Mouse (Mus musculus) kidney, postnatal 36 days (tissue): ENCODE data around the gene Spin1.
"Not testable (repeated sequence)": the region's sequence is repeated elsewhere in the genome, so short reads cannot be mapped to it uniquely, and the experiment has no call there.

Experiments used
- DNase-seq, 2 experiments: peaks; one replicate each; pipeline ENCODE4 v3.0.0; 2021 to 2022; ENCODE audit warnings: mixed read lengths in 2 of 2

The Spin1 gene

DNA sequence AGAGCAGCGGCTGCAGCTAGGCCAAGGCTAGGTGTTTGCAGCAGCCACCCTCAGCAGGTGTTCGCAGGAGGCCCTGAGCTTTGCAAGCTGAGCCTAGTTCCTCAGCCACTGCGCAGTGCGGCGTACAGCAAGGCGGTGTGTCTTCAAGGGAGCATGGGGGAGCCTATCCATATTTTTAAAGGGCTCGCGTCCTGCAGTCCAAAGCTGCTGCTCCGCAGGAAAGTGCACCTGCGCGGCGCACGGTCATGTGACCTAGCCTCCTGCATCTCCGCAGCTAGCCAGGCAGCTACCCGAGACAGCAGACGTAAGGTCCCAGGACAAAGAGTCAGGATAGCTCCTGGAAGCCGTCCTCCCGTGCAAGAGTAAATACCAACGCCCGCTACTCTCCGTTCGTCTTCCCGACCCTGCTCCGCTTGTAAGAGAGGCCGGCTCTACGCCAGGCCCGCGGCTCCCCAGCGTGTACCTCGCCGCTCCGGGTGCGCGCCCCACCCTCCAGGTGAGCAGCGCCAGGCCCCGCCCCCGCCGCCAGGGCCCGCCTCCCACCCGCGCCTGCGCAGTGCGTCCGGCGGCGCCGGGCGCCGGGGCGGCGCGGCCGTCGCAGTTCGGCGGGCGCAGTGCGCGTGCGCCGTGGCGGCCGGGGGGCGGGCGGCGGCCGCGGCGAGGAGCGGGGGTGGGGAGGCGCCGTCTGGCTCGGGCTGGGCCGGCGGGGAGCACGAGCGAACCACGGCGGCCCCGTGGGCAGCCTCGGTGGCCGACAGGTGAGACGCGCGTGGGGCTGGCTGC, at the start of gene Spin1:
Gene Spin1, plus strand, starts transcription at position 648 of the 783 bp plus-strand sequence.
- DNase-seq = peak; percentile 83 to 93

DNA sequence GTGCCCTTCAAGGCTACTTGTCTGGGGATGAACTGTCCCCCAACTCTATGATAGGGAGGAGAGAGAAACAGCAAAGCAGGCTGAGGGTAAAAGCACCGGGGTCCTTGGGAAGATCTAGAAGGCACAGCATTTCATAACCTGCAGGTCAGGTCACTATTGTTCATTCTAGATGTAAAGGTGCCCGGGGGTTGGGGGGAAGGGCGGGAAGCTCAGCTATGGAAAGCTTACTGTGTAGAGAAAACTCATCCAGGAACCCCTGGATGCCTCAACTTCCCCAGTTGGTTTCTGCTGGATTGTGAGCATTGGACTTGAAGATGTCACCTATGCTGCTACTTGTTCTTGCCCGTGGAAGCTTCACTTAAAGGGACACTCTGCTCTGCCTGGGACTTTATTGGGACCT, 49.7 kb upstream of the Spin1 start:
- no peak for DNase-seq

DNA sequence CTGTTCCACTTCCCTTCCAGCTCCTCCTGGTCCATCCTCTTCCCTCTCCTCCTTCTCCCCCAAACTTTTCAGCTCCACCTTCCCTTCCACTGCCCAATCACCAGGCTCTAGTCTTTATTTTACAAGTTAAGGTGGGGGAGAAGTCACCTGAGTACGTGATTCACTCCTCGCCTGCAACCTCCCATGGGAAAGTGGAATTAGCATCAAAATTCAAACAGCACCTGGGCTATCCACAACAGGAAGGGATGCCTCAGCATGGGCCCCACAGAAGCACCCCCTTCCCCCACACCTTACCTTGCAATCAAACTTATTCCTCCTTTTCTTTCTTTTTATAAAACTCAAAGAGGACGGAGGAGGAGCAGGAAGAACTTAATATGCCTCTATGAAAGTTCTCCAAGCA, 48.3 kb upstream of the Spin1 start:
- DNase-seq = no peak

DNA sequence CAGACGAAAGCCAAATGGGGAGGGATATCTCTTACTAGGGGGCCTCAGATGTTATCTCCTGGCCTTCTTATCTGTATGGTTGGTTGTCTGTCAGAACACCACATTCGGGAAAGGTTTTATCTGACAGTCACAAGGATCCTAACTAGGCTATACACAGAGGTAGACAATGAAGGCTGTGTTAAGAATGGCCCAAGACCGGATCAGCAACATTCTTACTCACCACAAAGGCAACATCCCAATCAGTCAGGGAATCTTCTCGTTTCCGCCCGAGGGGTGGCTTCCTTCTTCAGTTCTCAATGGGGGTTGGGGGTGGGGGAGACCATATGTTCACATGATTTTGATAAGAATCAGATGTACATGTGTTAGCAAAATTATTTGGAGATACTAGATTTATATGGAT, 37.7 kb upstream of the Spin1 start:
- DNase-seq = no peak

DNA sequence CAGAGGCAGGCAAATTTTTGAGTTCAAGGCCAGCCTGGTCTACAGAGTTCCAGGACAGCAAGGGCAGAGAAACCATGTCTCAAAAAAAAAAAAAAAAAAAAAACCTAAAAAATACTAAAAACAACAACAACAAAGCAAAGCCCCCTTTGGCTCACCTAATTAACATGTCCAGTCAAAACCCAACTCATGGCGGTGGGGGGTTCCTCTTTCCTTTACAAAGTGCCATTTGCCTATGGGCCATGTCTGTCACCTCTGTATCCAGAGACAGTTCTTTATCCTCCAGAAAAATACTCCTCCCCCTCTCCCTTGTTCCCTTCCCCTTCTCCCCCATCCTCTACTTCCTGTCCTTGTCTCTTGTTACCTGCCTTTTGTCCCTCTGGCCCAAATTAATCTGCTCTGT, 37.0 kb upstream of the Spin1 start:
- no peak for DNase-seq

DNA sequence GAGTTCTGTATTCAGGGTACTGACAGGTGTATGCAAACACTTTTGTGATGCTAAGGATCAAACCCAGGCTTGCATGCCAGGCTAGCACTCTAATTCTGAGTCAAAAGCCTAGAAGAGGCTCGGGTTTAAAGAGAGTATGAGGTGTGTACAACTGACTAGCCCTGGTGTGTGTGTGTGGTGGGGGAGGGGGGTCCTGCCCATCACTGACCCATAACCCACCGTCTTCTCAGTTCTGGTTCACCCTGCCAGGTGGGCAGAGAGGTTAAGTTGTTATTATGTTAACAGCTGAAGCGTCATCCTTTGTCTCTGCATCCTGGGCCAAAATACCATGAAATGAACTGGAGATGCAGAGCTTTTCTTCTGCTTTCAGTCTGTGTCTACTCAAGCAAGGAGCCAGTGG, 36.3 kb upstream of the Spin1 start:
- no peak for DNase-seq

DNA sequence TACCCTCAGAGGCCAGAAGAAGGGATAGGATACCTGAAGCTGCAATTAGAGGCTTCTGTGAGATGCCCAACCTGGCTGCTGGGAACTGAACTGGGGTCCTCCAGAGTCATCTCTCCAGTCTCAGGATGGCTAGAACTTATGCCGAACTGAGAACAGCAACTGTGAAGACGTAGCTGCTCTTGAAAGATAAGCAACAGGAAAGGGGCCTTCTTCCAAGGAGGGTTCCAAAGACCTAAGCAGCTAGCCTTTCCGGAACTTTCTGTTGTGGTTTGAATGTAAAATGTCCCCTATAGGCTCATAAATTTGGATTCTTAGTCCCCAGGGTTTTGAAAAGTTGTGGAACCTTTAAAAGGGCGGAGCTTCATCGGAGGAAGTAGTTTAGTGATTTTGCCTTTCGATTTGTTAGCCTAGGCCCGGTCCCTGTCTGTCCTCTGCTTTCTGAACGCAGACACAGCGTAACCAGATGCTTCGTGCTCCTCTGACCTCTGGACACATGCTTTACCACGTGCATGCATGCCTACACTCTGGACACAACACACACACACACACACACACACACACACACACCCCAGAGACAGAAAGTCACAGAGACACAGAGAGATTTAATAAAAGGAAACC, 29.5 kb upstream of the Spin1 start:
- DNase-seq = peak; percentile 58 to 61

DNA sequence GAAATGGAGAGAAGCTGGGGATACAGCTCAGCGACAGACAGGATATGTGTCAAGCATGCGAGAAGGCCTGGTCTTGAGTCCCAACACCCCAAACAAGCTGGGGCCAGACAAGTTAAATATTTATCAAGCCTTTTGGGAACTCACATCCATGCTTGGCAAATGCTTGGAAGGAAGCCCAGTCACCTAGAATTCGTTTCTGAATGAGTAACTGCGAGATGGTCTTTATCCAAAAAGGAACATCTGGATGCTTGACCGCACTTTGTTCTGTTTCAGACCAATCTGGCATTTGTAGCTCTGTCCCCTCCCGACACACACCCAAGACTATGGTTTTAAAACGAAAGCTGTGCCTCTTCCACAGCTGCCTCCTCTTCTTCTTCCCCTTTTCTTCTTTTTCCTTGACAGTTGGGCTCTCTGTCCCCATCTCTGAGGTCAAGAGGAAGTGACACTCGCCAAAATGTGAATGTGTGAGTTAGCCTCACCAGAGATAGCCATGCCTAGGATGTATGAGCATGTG, 28.9 kb upstream of the Spin1 start:
- peak; percentile 70 to 89 for DNase-seq

DNA sequence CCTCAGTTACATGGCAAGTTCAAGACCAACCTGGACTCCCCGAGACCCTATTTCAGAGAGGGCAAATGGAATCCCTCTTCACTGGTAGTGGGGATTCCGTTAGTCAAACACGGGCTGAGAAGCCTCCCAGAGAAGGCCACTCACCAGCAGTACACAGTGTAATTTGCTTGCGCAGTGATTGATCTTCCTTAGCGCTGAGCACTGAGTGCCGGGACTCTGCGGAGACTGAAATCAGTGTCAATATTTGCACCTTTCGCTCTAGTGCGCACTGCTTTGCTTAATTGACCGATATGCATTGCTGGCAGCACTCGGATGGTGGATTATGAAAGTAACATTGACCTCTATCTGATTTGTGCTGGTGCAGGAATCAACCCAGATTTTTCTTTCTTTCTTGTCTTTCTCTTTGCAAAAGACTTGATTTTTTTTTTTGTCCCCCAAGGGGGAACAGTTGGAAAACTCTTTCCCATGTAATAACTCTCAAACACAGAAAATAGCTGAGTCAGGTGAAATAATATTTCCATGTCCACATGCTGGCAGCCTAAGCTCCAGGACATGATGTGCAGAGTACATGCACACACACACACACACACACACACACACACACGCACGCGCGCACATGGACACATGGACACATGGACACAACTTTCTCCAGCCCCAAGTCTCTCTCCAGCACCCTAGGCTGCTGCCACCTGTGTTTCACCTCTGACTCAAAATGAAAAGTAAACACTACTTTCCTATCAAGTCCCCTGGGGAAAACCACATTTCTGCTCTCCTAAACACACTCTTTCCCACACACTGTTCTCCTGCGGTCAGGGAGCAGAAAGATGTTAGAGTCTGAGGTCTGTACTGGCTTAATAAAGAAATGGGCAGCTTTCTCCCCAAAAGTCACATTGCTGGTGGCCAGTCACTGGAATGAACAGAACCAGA, 27.5 kb upstream of the Spin1 start:
- DNase-seq = no peak

DNA sequence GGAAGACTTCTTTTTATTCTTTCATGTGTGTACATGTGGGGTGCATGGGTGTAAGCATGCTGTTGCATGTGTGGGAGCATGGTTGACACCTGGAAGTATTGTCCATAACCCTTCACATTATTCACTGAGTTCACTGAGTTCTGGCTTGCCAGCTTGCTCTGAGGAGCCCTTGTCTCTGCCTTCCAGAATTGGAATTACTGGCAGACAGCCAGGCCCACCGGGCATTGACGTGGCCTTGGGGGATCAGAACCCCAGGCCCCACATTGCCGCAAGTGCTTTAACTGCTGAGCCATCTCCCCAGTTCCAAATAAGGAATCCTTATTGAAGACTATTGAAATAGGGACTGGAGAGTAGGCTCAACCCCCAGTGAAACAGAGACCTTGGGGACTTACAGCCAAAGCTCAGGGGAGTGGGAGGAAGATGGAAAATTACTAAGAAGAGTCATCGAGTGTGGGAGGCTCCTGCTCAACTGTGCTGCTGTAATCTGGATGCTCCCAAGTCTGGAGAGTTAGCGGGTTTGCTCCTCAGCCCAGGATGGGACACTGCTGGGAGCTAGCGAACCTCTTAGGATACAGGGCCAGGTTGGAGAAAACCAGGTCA, 26.5 kb upstream of the Spin1 start:
- no peak for DNase-seq

DNA sequence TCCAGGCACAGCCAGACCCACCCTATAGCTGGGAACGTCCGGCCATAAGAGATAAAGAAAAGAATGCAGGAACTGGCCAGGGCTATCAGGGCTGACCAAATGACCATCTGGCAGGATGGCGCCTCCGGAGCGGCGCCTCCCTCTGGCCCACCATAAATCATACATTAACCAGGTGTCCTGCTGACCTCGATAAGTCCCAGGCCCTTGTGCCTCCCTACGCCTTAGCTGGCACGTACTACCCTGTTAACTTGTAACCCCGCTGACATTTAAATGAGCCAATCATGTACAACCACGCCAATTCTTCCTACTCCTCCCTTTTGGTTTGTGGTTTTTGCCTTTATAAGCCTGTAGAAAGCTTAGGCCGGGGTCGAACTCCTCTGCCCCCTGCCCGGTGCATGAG, 24.5 kb upstream of the Spin1 start:
- DNase-seq = peak in 1 of 2 experiments; percentile 14

DNA sequence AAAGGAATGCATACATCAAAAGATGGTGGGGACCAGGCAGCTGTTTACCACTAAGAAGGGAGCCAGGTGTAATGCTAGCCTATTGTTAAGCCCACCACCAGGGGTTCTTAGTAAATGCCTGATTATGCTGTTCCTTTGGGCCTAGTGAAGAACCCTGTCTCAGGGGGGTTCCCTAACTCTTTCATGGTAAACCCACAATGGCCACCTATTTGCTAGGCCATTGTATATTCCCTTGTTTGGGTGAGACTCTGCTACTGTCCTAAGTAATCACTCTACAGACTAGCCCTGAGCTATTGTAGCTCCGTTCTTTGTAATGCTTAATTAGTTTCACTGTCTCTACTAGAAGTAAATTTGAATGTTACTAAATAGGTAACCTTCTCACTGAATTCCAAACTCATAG, 22.1 kb upstream of the Spin1 start:
- not testable (repeated sequence) for DNase-seq

DNA sequence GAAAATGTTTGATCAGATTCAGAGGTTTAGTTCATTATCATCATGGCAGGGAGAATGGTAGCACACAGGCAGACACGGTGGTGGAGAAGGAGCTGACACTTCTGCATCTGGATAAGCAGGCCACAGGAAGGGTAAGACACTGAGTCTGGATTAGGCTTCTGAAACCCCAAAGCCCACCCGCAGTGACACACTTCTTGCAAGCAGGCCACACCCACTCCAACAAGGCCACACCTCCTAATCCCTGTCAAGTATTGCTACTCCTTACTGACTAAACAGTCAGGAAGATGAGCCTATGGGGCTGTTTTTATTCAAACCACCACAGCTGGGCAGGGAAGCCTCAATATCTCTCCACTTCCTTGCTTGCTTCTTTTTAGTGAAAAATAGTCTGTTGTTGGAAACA, 19.9 kb upstream of the Spin1 start:
- DNase-seq = no peak

DNA sequence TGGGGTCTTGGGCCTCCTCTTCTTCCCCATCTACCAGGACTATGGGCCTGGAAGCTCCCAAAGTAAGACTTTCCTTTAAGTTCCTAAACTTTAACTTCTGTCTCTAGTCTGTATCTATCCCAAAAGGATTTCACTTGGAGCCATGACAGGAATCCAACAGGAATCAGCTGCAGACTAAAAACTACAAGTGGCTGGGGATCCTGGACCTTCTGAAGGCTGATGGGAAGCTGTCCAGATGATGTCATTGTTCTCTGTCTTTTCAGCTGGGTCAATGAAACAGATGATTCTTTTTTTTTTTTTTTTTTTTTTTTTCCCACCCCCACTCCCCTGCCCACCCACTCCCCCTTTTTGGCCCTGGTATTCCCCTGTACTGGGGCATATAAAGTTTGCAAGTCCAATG, 16.4 kb upstream of the Spin1 start:
- no peak for DNase-seq

DNA sequence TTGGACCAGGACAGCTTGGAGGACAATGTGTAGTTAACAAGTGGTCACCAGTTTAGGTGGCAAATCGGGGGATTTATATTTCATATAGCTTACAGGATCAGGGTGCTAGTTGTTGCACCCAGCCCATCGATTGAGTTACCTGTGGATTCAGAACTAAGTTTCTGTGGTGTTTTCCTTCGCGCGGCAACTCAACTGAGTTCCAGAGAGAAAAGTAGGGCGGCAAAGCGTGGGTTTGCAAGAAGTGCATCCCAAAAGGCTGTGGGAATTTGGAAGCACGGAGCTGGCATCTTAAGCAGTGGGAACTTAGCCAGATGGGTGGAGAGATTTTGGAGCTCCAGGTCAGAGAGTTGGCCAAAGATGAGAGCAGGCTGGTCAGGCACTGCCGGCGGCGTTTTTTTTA, 14.7 kb upstream of the Spin1 start:
- DNase-seq = no peak

DNA sequence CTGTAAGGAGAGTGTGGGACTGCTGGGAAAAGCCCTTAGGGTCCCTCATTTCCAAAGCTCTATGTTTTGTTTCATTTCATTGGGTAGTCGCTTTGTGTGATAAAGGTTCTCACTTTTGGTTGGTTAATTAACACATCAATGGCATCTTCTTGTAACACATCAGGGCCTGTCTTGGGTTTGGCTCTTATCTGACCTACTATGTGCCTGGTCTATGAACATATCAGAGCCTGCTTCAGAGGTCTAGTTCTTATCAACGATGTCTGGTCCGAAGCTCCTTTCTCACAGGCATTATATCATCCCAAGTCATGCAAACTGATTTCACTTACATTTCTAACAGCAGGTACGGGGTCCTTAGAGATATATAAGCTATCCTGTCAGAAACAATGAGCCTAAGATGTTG, 13.4 kb upstream of the Spin1 start:
- DNase-seq = no peak

DNA sequence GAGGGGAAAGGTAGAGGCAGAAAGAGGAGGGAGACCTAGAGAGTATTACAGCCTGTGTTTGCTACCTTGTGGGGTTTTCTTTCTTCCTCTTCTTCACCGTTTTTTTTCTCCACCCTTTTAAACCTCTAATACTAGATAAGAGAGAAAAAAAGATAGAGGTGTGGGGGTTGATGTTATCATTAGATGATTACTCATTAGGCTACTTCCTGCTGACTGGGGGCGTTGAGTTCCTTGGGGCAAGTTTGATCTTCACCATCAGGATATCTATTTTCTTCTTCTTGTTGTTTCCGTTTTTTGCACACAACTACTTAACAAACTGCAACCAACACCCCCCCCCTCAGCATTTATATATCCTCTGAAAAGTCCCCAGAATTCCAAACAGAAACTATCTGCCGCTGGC, 12.5 kb upstream of the Spin1 start:
- DNase-seq = no peak

DNA sequence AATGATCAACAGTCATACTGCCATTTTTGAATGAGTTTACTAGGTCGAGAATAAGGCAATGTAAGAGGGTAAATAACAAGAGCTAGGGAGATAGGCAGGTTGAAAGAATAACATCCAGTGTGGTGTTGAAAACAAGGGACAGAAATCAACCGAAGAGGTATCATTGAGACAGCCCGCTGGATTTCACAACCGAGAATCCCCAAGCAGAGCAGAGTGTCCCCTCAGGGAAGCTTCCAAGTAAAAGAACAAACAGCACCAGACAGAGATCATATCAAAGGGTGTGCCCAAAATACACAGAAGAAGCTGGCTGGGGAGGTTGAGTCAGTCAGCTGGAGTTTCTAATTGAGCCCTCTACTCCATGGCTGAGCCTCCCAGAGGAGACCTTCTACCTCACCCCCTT, 11.6 kb upstream of the Spin1 start:
- DNase-seq = no peak

DNA sequence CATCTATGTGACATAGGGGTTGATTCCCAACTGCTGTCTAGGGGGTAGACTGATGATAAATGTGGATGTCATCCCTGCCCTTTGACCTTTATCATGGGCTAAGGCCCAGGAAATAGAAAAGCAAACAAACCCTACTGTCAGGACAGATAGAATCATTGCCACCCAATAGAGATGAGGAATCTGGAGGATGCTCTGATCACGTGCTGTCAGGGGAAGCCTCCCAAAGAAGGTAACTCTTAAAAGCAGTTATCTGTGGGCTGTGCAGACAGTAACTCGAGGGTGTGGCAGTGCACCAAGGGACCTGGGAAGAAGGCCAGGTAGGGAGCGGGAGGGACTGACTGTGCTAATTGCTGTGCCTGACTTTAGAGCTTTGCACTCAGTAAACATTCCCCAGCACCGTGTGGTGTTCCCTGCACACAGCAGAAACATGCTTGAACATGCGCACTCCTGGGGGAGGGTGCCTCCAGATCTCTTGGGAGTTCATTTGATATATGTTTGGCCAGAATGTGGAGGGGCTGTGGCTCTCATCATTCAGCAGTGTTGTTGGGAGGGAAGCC, 10.5 kb upstream of the Spin1 start:
- no peak for DNase-seq

DNA sequence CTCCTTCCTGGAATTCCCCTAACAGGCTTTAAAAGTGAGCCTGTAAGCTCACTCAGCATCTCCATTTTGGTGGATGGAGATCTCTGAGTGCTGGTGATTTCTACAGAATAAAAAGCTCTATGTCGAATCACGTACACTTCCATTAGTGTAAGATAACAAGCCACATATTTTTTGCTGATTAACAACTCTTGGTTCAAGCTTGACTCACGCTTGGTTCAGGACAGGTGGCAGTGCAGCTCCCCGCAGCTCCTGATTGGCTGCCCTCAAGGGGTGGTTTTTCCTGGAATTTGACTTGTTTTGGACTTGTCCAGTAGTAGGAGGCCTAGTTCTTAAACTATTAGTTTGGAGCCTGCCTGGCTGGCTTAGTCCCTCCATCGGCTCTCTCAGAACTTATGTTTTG, 7.2 kb upstream of the Spin1 start:
- DNase-seq = peak in 1 of 2 experiments; percentile 58

DNA sequence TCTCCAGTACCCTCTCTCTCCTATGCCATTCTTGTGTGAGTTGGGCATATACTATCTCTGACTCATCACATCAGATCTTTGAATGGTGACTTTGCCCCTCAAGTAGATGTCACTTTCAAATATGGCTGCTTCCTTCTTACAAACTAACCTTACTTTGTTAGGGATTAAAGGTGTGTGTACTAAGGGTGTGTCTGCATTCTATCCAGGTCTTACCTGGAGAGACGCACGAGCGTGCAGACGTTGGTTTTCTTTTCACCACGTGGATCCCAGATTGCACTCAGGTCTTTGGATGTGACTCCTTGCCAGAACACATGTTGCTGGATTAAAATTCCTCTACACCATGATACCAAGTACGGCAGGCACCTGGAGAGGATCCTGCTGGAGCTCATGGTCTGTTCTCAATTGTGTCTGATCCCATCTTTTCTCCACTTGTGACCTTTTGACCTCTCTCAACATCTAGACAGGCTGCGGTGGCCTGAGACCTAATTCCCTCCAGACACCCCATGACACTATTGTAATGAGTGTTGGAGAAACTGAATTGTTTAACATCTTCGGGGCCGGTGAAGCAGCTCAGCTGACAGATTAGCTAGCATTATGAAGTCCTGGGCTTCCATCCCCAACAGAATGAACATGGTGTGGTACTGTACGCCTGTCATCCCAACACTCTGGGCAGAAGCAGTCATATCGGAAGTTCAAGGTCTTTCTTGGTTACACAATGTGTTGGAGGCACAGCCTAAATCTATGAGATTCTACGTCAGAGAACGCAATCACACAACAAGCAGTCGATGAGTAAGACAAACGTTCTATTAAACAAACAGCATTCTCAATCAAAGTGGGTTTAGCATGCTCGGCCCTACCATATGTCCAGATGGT, 6.1 kb upstream of the Spin1 start:
- no peak for DNase-seq
